Mouse (Mus musculus): ENCODE results near the gene Sh3glb1.

- TF ChIP-seq EP300 (IDR thresholded peaks at IDR 0.05; ENCODE audit: low read length) (no peak), MAX (IDR thresholded peaks at IDR 0.05; ENCODE audit: low read length) (no peak), E2F4 (IDR thresholded peaks at IDR 0.05; ENCODE audit: insufficient replicate concordance, low read depth, low read length) (no peak), POLR2A (IDR thresholded peaks at IDR 0.05; ENCODE audit: low read depth, low read length) (no peak), CTCF (conservative IDR thresholded peaks at IDR 0.05 in 1 of 2, IDR thresholded peaks at IDR 0.05 in 1 of 2; ENCODE audit: low read depth in 2 of 2, low read length in 2 of 2) (no peak), HCFC1 (IDR thresholded peaks at IDR 0.05; ENCODE audit: low read depth, low read length) (no peak), ELF1 (IDR thresholded peaks at IDR 0.05; ENCODE audit: low read depth, low read length) (no peak), RAD21 (IDR thresholded peaks at IDR 0.05; ENCODE audit: low read depth, low read length) (no peak), ZKSCAN1 (IDR thresholded peaks at IDR 0.05; ENCODE audit: borderline replicate concordance, low read depth, low read length) (no peak), BHLHE40 (IDR thresholded peaks at IDR 0.05; ENCODE audit: low read depth, low read length) (no peak)
Observed at GRCm38 (mm10) chr3:144681542-144681941, 38.6 kb downstream of the Sh3glb1 start.

Data from CH12.LX (cell line).